Mouse (Mus musculus): Measurements from ENCODE around the gene Rictor. TPM values are rescaled to one million over a fixed set of nuclear protein-coding genes. Genes with fewer than 3 reads are reported as not detected.

Gene Rictor
- polyA plus RNA-seq, 1 experiment: 0.07 TPM

- Histone ChIP-seq H3K36me3 (replicated peaks; ENCODE audit: low read length) (no peaks in the 10 kb centered on the region), H3K4me1 (peaks cover 60% of the 10 kb centered on the region), H3K4me3 (replicated peaks) (peak overlapping the region; percentile 97), H3K9me3 (no peaks in the 10 kb centered on the region), H3K27me3 (replicated peaks) (no peaks in the 10 kb centered on the region)
- no peak for TF ChIP-seq FLI1 (IDR thresholded peaks at IDR 0.05; ENCODE audit: low read length)
Measured at GRCm38 (mm10) chr15:6708526-6709441, 605 bp downstream of the Rictor start.

- TF ChIP-seq GATA1 (IDR thresholded peaks at IDR 0.05; ENCODE audit: borderline replicate concordance, low read length): no peak
- no peak for TF ChIP-seq FLI1 (IDR thresholded peaks at IDR 0.05; ENCODE audit: low read length)
- Histone ChIP-seq H3K9me3 (no peaks in the 10 kb centered on the region), H3K4me3 (replicated peaks) (peak overlapping the region; percentile 97), H3K27me3 (replicated peaks) (no peaks in the 10 kb centered on the region), H3K36me3 (replicated peaks; ENCODE audit: low read length) (peaks cover under 1% of the 10 kb centered on the region), H3K4me1 (peaks cover 67% of the 10 kb centered on the region)
Measured at GRCm38 (mm10) chr15:6709618-6710017, 1.4 kb downstream of the Rictor start.

GRCm38 (mm10) chr15:6710341-6710740, 2.2 kb downstream of the Rictor start:
- Histone ChIP-seq H3K4me3 (replicated peaks) (no peak overlapping the region), H3K9me3 (no peaks in the 10 kb centered on the region), H3K27me3 (replicated peaks) (no peaks in the 10 kb centered on the region), H3K36me3 (replicated peaks; ENCODE audit: low read length) (peaks cover 4% of the 10 kb centered on the region), H3K4me1 (peaks cover 71% of the 10 kb centered on the region)
- no peak for TF ChIP-seq FLI1 (IDR thresholded peaks at IDR 0.05; ENCODE audit: low read length)
- no peak for TF ChIP-seq GATA1 (IDR thresholded peaks at IDR 0.05; ENCODE audit: borderline replicate concordance, low read length)

- peaks cover 63% of the 10 kb centered on the region for H3K4me1 ChIP-seq
- H3K36me3 ChIP-seq (replicated peaks; ENCODE audit: low read length): peaks cover 4% of the 10 kb centered on the region
- no peaks in the 10 kb centered on the region for H3K9me3 ChIP-seq
- H3K27me3 ChIP-seq (replicated peaks): no peaks in the 10 kb centered on the region
- TF ChIP-seq FLI1 (IDR thresholded peaks at IDR 0.05; ENCODE audit: low read length): no peak
- no peak for TF ChIP-seq GATA1 (IDR thresholded peaks at IDR 0.05; ENCODE audit: borderline replicate concordance, low read length)
- H3K4me3 ChIP-seq (replicated peaks): peak overlapping the region; percentile 46
Measured at GRCm38 (mm10) chr15:6711226-6711625, 3.0 kb downstream of the Rictor start.

- Histone ChIP-seq H3K4me1 (peaks cover 68% of the 10 kb centered on the region), H3K9me3 (peaks cover 4% of the 10 kb centered on the region; the same call in 1 of the 2 replicates), H3K4me3 (replicated peaks) (no peak overlapping the region), H3K36me3 (replicated peaks; ENCODE audit: low read length) (peaks cover 21% of the 10 kb centered on the region), H3K27me3 (replicated peaks) (no peaks in the 10 kb centered on the region)
- TF ChIP-seq FLI1 (IDR thresholded peaks at IDR 0.05; ENCODE audit: low read length): no peak
Measured at GRCm38 (mm10) chr15:6714819-6715218, 6.6 kb downstream of the Rictor start.

- TF ChIP-seq FLI1 (IDR thresholded peaks at IDR 0.05; ENCODE audit: low read length) (no peak), GATA1 (IDR thresholded peaks at IDR 0.05; ENCODE audit: borderline replicate concordance, low read length) (no peak)
- Histone ChIP-seq H3K4me1 (peaks cover 64% of the 10 kb centered on the region), H3K4me3 (replicated peaks) (no peak overlapping the region)
Measured at GRCm38 (mm10) chr15:6715237-6715636, 7.1 kb downstream of the Rictor start.

GRCm38 (mm10) chr15:6721385-6721784, 13.2 kb downstream of the Rictor start:
- Histone ChIP-seq H3K4me1 (peaks cover 49% of the 10 kb centered on the region), H3K9me3 (peaks cover 6% of the 10 kb centered on the region; the same call in 1 of the 2 replicates), H3K36me3 (replicated peaks; ENCODE audit: low read length) (peaks cover 31% of the 10 kb centered on the region), H3K27me3 (replicated peaks) (no peaks in the 10 kb centered on the region), H3K4me3 (replicated peaks) (no peak overlapping the region)
- TF ChIP-seq GATA1 (IDR thresholded peaks at IDR 0.05; ENCODE audit: borderline replicate concordance, low read length) (no peak), FLI1 (IDR thresholded peaks at IDR 0.05; ENCODE audit: low read length) (no peak)

More at GRCm38 (mm10) chr15:6715237-6715636, 7.1 kb downstream of the Rictor start:
- peaks cover 25% of the 10 kb centered on the region for H3K36me3 ChIP-seq (replicated peaks; ENCODE audit: low read length)
- no peaks in the 10 kb centered on the region for H3K27me3 ChIP-seq (replicated peaks)
- peaks cover 6% of the 10 kb centered on the region; the same call in 1 of the 2 replicates for H3K9me3 ChIP-seq

GRCm38 (mm10) chr15:6721802-6722201, 13.6 kb downstream of the Rictor start:
- Histone ChIP-seq H3K27me3 (replicated peaks) (no peaks in the 10 kb centered on the region), H3K4me1 (peaks cover 49% of the 10 kb centered on the region), H3K36me3 (replicated peaks; ENCODE audit: low read length) (peaks cover 28% of the 10 kb centered on the region), H3K9me3 (peaks cover 6% of the 10 kb centered on the region; the same call in 1 of the 2 replicates), H3K4me3 (replicated peaks) (no peak overlapping the region)
- TF ChIP-seq FLI1 (IDR thresholded peaks at IDR 0.05; ENCODE audit: low read length): no peak
- TF ChIP-seq GATA1 (IDR thresholded peaks at IDR 0.05; ENCODE audit: borderline replicate concordance, low read length): no peak

GRCm38 (mm10) chr15:6722405-6723176, 14.4 kb downstream of the Rictor start:
- H3K4me1 ChIP-seq: peaks cover 52% of the 10 kb centered on the region
- no peak for TF ChIP-seq GATA1 (IDR thresholded peaks at IDR 0.05; ENCODE audit: borderline replicate concordance, low read length)
- no peak for TF ChIP-seq FLI1 (IDR thresholded peaks at IDR 0.05; ENCODE audit: low read length)
- no peaks in the 10 kb centered on the region for H3K27me3 ChIP-seq (replicated peaks)
- H3K4me3 ChIP-seq (replicated peaks): no peak overlapping the region
- H3K36me3 ChIP-seq (replicated peaks; ENCODE audit: low read length): peaks cover 28% of the 10 kb centered on the region
- H3K9me3 ChIP-seq: peaks cover 6% of the 10 kb centered on the region; the same call in 1 of the 2 replicates
